Mouse (Mus musculus) kidney, adult 2 months (tissue): ENCODE data around the gene Traf4.
A peak's percentile ranks its signal among the peaks of the same experiment; 100 is the strongest.

ENCODE experiments used
- CTCF ChIP-seq: fragments of 200-500 bp; conservative IDR thresholded peaks from 2 replicates; pipeline ENCODE4 v1.5.1; 2011; ENCODE audit warnings: low read depth, mild to moderate bottlenecking, control low read depth, low read length, moderate library complexity, mixed read lengths; ENCODE audit not compliant: insufficient read depth, insufficient read length
- POLR2A ChIP-seq: fragments of 200-500 bp; IDR thresholded peaks from one replicate; pipeline ENCODE4 v1.6.1; 2011; ENCODE audit warnings: low read depth, low read length, control low read depth

- TF ChIP-seq POLR2A = peak; percentile 7
- no peak for TF ChIP-seq CTCF
Measured at GRCm38 (mm10) chr11:78175771-78176401, 10.5 kb upstream of the Traf4 start.
